Mouse (Mus musculus) C2C12 (cell line): Measurements from ENCODE around the gene Cggbp1. TPM values are rescaled to one million over a fixed set of nuclear protein-coding genes. Genes with fewer than 3 reads are reported as not detected.

Source experiments
- H3K27me3 ChIP-seq: one replicate; pipeline ENCODE4 v1.6.1; 2011; ENCODE audit not compliant: control insufficient read depth, insufficient read depth, insufficient read length
- H3K36me3 ChIP-seq: one replicate; pipeline ENCODE4 v1.6.1; 2011; ENCODE audit not compliant: control insufficient read depth, insufficient read depth
- H3K4me3 ChIP-seq: one replicate; pipeline ENCODE4 v1.5.1; 2011; ENCODE audit warnings: mild to moderate bottlenecking, control low read depth; ENCODE audit not compliant: poor library complexity, insufficient read depth, severe bottlenecking
- H3K79me2 ChIP-seq: one replicate; pipeline ENCODE4 v1.6.1; 2011; ENCODE audit not compliant: control insufficient read depth, insufficient read depth
- H3K79me3 ChIP-seq: one replicate; pipeline ENCODE4 v1.6.1; 2011; ENCODE audit warnings: low read depth, control low read depth
- H3ac ChIP-seq: one replicate; pipeline ENCODE3; 2011; ENCODE audit warnings: low read depth; ENCODE audit not compliant: control insufficient read depth, insufficient read length
- CEBPB ChIP-seq: IDR thresholded peaks from one replicate; pipeline ENCODE4 v1.6.1; 2011; ENCODE audit warnings: low read depth, mild to moderate bottlenecking, control low read depth, moderate library complexity
- CTCF ChIP-seq: IDR thresholded peaks from one replicate; pipeline ENCODE4 v1.5.1; 2011; ENCODE audit not compliant: control insufficient read depth, insufficient read depth, insufficient read length
- FOSL1 ChIP-seq: IDR thresholded peaks from one replicate; pipeline ENCODE4 v1.8.0; 2011; ENCODE audit warnings: mild to moderate bottlenecking, low read length; ENCODE audit not compliant: poor library complexity, insufficient read depth, severe bottlenecking
- MAX ChIP-seq: IDR thresholded peaks from one replicate; pipeline ENCODE4 v1.6.1; 2011; ENCODE audit warnings: mild to moderate bottlenecking, control low read depth
- MYOD1 ChIP-seq: IDR thresholded peaks from one replicate; pipeline ENCODE4 v1.6.1; 2011; ENCODE audit warnings: low read depth; ENCODE audit not compliant: control insufficient read depth, insufficient read length
- MYOG ChIP-seq: IDR thresholded peaks from one replicate; pipeline ENCODE4 v1.6.1; 2011; ENCODE audit not compliant: control insufficient read depth, insufficient read length; ENCODE audit errors: extremely low read depth
- USF1 ChIP-seq: IDR thresholded peaks from one replicate; pipeline ENCODE4 v1.6.1; 2011; ENCODE audit warnings: low read depth, mild to moderate bottlenecking, control low read depth, moderate library complexity
- polyA plus RNA-seq: library from polyadenylated mRNA; unstranded; fragments of >200 nt; fragmentation: generic; extraction: Trizol; gene quantifications from one replicate; pipeline ENCODE4 v1.2.1, GENCODE M21; 2012; ENCODE audit warnings: missing spikeins

Gene Cggbp1
- polyA plus RNA-seq, 1 experiment: 21.9 TPM

GRCm38 (mm10) chr16:64907112-64907511 lies 55.3 kb downstream of the Cggbp1 start:
- Histone ChIP-seq H3ac (no peak overlapping the region), H3K36me3 (no peaks in the 10 kb centered on the region), H3K79me3 (no peaks in the 10 kb centered on the region), H3K79me2 (no peaks in the 10 kb centered on the region), H3K27me3 (no peaks in the 10 kb centered on the region), H3K4me3 (no peak overlapping the region)
- TF ChIP-seq FOSL1 (no peak), MYOD1 (no peak), MYOG (no peak), MAX (no peak), USF1 (no peak), CTCF (no peak), CEBPB (no peak)

GRCm38 (mm10) chr16:64908747-64909146 lies 57.0 kb downstream of the Cggbp1 start:
- TF ChIP-seq MAX (no peak), USF1 (no peak), MYOD1 (no peak), CEBPB (no peak), MYOG (no peak), CTCF (no peak)
- H3K4me3 ChIP-seq: no peak overlapping the region
- H3K36me3 ChIP-seq: no peaks in the 10 kb centered on the region
- no peak overlapping the region for H3ac ChIP-seq
- H3K79me3 ChIP-seq: no peaks in the 10 kb centered on the region
- no peaks in the 10 kb centered on the region for H3K79me2 ChIP-seq
- no peaks in the 10 kb centered on the region for H3K27me3 ChIP-seq

Other genes with a start within 250 kb of the Cggbp1 start
- not detected for gene Csnka2ip, start 249.6 kb upstream of the Cggbp1 start, polyA plus RNA-seq
- gene 4930453N24Rik, start 80.8 kb upstream of the Cggbp1 start, polyA plus RNA-seq: 15.8 TPM
- 1.1 TPM for gene Zfp654, start 344 bp upstream of the Cggbp1 start, polyA plus RNA-seq